Mouse (Mus musculus): ENCODE measurements around the gene Olfr139.
A peak's percentile ranks its signal among the peaks of the same experiment; 100 is the strongest.

Gene Olfr139

DNA sequence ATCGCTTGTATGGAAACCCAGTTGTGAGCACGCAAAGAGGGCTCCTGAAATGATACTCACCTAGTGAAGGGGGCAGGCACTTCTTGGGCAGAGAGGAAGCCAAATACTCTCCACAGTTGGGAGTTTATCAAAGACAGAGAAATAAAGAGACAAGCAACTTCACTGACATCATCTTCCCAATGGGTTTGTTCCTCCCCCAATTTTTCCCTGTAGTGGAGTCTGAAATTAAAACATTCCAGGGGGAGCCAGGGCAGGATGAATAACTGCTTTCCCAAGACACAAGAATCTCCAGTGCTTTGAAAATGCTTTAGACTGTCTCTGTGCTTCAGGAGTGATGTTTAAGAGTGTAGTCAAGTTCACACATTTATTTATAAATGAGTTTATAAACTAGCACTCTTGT lies at the start of gene Olfr139, which contains the start of gene Olfr399:
Gene Olfr139, minus strand, starts transcription at position 101 of the 400 bp plus-strand sequence.
Gene Olfr399, minus strand, starts transcription at position 165 of the 400 bp plus-strand sequence.
- no peak for DNase-seq (ENCODE audit: low read depth, low spot score)

DNA sequence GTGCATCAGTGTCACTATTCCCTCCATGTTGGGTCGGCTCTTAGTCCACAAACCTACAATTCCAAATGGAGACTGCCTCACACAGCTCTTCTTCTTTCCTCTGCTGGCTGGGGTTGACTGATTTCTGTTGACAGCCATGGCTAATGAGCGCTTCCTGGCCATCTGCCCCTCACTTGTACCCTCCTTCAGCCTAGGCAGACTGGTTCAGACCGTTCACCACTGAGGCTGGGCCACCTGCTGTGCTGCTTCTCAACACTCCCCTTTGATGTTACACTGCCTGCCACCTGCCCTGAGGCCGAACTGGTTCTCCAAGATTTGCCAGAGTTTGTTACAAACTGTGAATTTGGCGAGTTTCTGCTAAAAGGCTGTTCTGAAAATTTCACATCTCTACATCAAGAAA lies 48.7 kb upstream of the Olfr139 start:
- peak; percentile 10 for DNase-seq (ENCODE audit: low read depth, low spot score)

DNA sequence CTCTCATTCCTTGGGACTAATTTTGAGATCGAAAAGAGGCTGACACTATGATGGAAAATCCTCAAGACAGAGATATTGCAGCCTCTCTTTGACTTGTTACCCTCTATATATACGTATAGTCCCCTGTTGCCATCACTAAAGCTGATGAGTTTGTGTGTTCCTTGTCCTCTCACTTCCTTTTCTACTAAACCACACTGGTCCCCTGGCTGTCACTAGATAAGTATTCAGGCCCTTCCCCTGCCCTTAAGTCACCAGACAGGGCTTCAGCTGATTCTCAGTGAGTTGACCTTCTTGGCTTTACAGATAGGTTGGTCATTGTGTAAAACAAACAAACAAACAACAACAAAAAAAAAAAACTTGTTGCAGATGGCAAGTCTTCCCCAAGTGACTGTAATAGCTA lies 45.2 kb upstream of the Olfr139 start:
- no peak for DNase-seq (ENCODE audit: low read depth, low spot score)

DNA sequence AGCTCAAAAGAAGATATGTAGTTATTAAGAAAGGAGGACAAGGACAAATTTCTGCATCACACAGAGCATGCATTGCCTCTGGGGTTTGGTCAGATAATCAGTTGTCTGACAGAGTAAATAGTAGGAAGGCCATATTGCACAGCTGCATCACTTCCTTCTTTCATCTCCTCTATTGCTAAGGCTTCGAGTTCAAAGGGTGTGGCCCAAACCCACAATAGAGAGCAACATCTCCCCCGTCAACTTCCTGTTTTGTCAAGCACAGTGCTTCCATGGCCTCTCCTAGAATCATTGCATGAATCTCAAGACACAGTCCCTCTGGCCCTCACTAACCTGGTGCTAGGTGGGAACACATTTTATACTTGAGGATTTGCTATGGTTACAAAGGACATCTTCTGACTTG lies 44.4 kb upstream of the Olfr139 start:
- DNase-seq (ENCODE audit: low read depth, low spot score): no peak

- DNase-seq (ENCODE audit: low read depth, low spot score): no peak
These were observed 13.3 kb upstream of the Olfr139 start, which contains the start of gene Zfp616 for GRCm38 (mm10) chr11:74069655-74070054. Zfp616 (plus strand) TSS chr11:74069955.

GRCm38 (mm10) chr11:74051347-74051746 lies 5.0 kb downstream of the Olfr139 start:
- DNase-seq (ENCODE audit: low read depth, low spot score): no peak

All from mesoderm, embryonic 11.5 days (tissue).